Mouse (Mus musculus) small intestine, adult 2 months (tissue): ENCODE measurements at regions not wholly inside any gene's neighbourhood (a gene's known extent, or its start where the extent isn't known, plus 50 kb on each side); places are given as distances from the start of the nearest gene placed in this dataset.

Experiments used
- CTCF ChIP-seq: fragments of 200-500 bp; IDR thresholded peaks from 2 replicates; pipeline ENCODE4 v1.5.1; 2012; ENCODE audit warnings: low read depth, mild to moderate bottlenecking, control low read depth, inconsistent platforms, low read length, moderate library complexity, mixed read lengths; ENCODE audit not compliant: insufficient replicate concordance, insufficient read length; ENCODE audit errors: extremely low read depth
- POLR2A ChIP-seq: fragments of 200-500 bp; IDR thresholded peaks from 2 replicates; pipeline ENCODE4 v1.6.1; 2012; ENCODE audit warnings: low read depth, mild to moderate bottlenecking, control low read depth, inconsistent platforms, low read length, moderate library complexity

GRCm38 (mm10) chr5:44284384-44284783 lies 58.0 kb upstream of the Tapt1 start:
- TF ChIP-seq CTCF (peak; percentile 71; the same call in 1 of the 2 replicates), POLR2A (no peak)
